Mouse (Mus musculus): ENCODE measurements around the gene Fryl.

DNA sequence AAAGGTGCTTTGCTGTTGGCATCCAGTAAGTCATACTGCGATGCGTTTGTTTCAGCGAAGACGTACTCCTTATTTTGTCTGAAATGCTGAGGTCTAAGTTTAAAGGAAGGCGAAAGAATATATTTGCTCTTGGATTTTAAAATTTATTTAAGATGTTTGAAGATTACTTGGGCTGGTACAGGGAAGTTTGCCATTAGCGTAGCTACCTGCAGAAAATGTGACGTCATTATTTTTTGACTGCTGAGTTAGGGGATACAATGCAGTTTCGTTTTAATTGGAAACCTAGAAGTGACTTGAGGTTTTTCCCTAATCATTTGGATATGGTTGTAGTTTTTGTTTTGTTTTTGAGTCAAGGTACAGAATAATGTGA lies 37.0 kb upstream of the Fryl start:
- TF ChIP-seq CTCF (IDR thresholded peaks at IDR 0.05; ENCODE audit: control insufficient read depth, insufficient read depth, low read length) = no peak
- no peak for TF ChIP-seq POLR2A (IDR thresholded peaks at IDR 0.05; ENCODE audit: borderline replicate concordance, control insufficient read depth, low read depth, low read length)

Data from bone marrow, adult 2 months (tissue).